Mouse (Mus musculus) liver, embryonic 14.5 days (tissue): ENCODE results near the gene Mrpl34. TPM values are rescaled to one million over a fixed set of nuclear protein-coding genes. Genes with fewer than 3 reads are reported as not detected.

Source experiments
- ATAC-seq: fragments of 200-750 bp; cut with Nextera tagmentation; 2 replicates; pipeline ENCODE4 v1.8.0; 2017; ENCODE audit warnings: moderate number of reproducible peaks, mild to moderate bottlenecking, moderate library complexity; ENCODE audit not compliant: insufficient read depth
- DNase-seq, 3 experiments: peaks; one replicate each; pipeline ENCODE4 v3.0.0-alpha.2; 2012 to 2013; ENCODE audit warnings: low read depth in 3 of 3, low spot score in 3 of 3
- H3K27ac ChIP-seq: fragments of 300-500 bp; sonication (generic); 2 replicates; pipeline ENCODE4 v1.5.1; 2014; ENCODE audit warnings: moderate library complexity, mild to moderate bottlenecking, control low read depth, inconsistent platforms
- H3K27me3 ChIP-seq: fragments of 300-500 bp; sonication (generic); 2 replicates; pipeline ENCODE4 v1.6.1; 2014; ENCODE audit warnings: mild to moderate bottlenecking, low read length, moderate library complexity; ENCODE audit not compliant: control insufficient read depth, insufficient read depth
- H3K36me3 ChIP-seq: fragments of 300-500 bp; sonication (generic); replicated peaks from 2 replicates; pipeline ENCODE4 v1.6.1; 2014; ENCODE audit warnings: low read depth; ENCODE audit not compliant: control insufficient read depth, insufficient read depth
- H3K4me1 ChIP-seq, 2 experiments: fragments of 200-500 bp in 1 of 2; fragments of 300-500 bp in 1 of 2; sonication (generic) in 1 of 2; replicated peaks; 2 replicates each; pipeline ENCODE4 v1.6.1; 2012 to 2014; ENCODE audit warnings: antibody characterized with exemption in 1 of 2, inconsistent platforms in 1 of 2, low read length in 1 of 2; ENCODE audit not compliant: control insufficient read depth in 2 of 2, insufficient read depth in 2 of 2
- H3K4me2 ChIP-seq: fragments of 300-500 bp; sonication (generic); 2 replicates; pipeline ENCODE4 v1.6.1; 2014; ENCODE audit warnings: low read depth, mild to moderate bottlenecking, control low read depth, moderate library complexity
- H3K4me3 ChIP-seq, 2 experiments: fragments of 200-500 bp in 1 of 2; fragments of 300-500 bp in 1 of 2; sonication (generic) in 1 of 2; 2 replicates each; pipeline ENCODE4 v1.5.1; 2012 to 2014; ENCODE audit warnings: low read depth in 2 of 2, low read length in 2 of 2, mild to moderate bottlenecking in 2 of 2, control low read depth in 1 of 2, inconsistent platforms in 1 of 2, moderate library complexity in 1 of 2; ENCODE audit not compliant: insufficient read depth in 1 of 2
- H3K9ac ChIP-seq: fragments of 300-500 bp; sonication (generic); replicated peaks from 2 replicates; pipeline ENCODE4 v1.6.1; 2014; ENCODE audit warnings: mild to moderate bottlenecking, control low read depth, moderate library complexity
- H3K9me3 ChIP-seq: fragments of 300-500 bp; sonication (generic); 2 replicates; pipeline ENCODE4 v1.6.1; 2016; ENCODE audit warnings: low read length, mixed read lengths; ENCODE audit not compliant: control insufficient read depth
- CTCF ChIP-seq: IDR thresholded peaks from 2 replicates; pipeline ENCODE4 v1.5.1; 2016; ENCODE audit warnings: antibody characterized with exemption, low read depth, control low read depth
- EP300 ChIP-seq: IDR thresholded peaks from 2 replicates; pipeline ENCODE4 v1.6.1; 2016; ENCODE audit warnings: antibody characterized with exemption, low read depth
- WGBS: fragments of 180-500 bp; shearing (Covaris S2); extraction: QIAGEN DNeasy Blood & Tissue Kit; methylation state at CpG from one replicate; pipeline ENCODE4 v1.1.7; 2014; ENCODE audit not compliant: insufficient replicate concordance; 5-methylcytosine and 5-hydroxymethylcytosine counted together
- polyA plus RNA-seq, 2 experiments: library from polyadenylated mRNA; depleted of rRNA in 1 of 2; stranded (reverse) in 1 of 2; unstranded in 1 of 2; fragments of >200 nt; fragmentation: Nextera tagmentation in 1 of 2; extraction: Ambion mirVana in 1 of 2; gene quantifications; 2 replicates each; pipeline versions ENCODE4 v1.2.1 to v1.2.3; 2012 to 2014

The Mrpl34 gene
- polyA plus RNA-seq, 2 experiments, result 45.8 to 109 TPM

DNA sequence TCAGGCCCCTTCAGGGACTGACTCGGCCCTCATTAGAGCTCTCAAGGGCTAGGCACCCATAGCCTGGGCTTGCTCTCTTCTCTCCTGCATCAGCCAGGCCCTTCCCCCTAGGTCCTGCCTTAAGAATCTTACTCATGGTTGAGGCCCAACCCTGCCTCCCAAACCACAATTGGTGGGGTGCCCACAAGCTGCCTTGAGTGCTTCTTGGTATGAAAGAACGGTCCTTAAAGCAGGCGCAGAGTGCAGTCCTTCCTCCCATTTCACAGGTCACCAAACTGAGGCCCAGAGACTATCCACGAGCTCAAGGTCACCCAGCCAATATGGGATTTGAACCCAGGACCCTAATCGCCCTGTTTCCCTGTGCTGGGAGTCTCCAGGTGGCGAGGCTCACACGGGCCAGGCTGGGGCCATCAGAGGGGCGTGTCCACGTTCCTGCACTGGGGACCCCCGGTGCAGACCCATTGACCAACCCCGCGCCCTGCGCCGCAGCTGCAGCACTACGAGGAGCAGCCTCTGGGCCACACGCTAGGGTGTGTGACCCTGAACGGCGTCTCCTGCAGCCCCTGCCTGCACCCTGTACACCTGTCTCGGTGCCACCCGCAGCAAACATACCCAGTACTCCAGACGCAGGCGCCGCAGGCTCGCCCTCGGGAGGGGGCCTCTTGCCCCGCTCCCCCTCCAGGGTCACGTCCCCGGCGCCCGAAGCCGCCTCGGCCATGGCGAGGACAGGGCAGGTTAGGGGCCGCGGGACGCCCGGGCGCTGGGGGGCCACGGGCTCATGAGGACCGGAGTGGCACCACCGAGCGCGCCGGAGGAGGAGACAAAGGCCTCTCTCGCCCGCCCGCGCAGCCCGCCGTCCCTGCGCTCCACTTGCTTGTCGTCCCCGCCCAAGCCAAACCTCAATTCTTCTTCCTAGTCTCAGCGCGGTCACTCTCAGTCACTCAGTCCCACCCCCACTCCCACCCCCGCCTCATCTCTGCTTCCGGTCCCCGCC, 20.7 kb downstream of the Mrpl34 start, which contains the start of gene Ano8:
TSS of gene Ano8 (minus strand) at position 822 of the 994 bp plus-strand sequence.
- Histone ChIP-seq H3K27me3 (no peaks in the 10 kb centered on the region), H3K9ac (no peak within 1 kb of the TSS), H3K4me3 (peak within 1 kb of the TSS; percentile 50 to 54), H3K36me3 (no peaks in the 10 kb centered on the region), H3K27ac (no peak within 1 kb of the TSS), H3K4me2 (peak within 1 kb of the TSS; percentile 67), H3K9me3 (no peaks in the 10 kb centered on the region), H3K4me1 (peaks cover 4 to 7% of the 10 kb centered on the region in 2 experiments; a peak in 3 of 4 replicates)
- ATAC-seq (peak; percentile 6; the same call in 1 of the 2 replicates), DNase-seq (no peak)
- WGBS, result 4% methylated on average over 58 of the region's 58 CpGs
- TF ChIP-seq EP300 (no peak), CTCF (no peak)

DNA sequence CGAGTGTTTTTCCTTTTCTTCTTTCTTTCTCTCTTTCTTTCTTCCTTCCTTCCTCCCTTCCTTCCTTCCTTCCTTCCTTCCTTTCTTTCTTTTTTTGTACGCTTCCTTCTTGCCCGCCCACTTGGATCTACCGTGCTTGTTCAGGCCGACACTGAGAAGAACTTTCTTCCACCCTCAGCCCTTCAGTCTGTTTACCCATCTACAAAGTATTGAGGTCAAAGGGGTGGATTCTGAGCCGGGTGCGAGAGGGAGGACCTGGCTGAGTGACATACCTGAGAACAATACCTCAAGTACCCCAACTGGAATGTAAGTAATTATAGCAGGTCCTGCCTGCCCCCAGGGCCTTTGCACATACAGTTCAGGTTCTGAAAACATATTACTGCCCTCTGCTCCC, 21.4 kb downstream of the Mrpl34 start:
- ATAC-seq (no peak), DNase-seq (no peak)
- no peaks in the 10 kb centered on the region for H3K36me3 ChIP-seq
- H3K9me3 ChIP-seq, result no peaks in the 10 kb centered on the region
- no peak overlapping the region for H3K9ac ChIP-seq
- no peaks in the 10 kb centered on the region for H3K27me3 ChIP-seq
- H3K4me1 ChIP-seq, result peaks cover 4 to 7% of the 10 kb centered on the region in 2 experiments; a peak in 3 of 4 replicates
- no peak overlapping the region for H3K27ac ChIP-seq
- no peak for TF ChIP-seq EP300
- no peak for TF ChIP-seq CTCF
- H3K4me3 ChIP-seq, result no peak overlapping the region
- peak overlapping the region; percentile 67 for H3K4me2 ChIP-seq
- WGBS, result 23% methylated on average over 7 of the region's 7 CpGs

DNA sequence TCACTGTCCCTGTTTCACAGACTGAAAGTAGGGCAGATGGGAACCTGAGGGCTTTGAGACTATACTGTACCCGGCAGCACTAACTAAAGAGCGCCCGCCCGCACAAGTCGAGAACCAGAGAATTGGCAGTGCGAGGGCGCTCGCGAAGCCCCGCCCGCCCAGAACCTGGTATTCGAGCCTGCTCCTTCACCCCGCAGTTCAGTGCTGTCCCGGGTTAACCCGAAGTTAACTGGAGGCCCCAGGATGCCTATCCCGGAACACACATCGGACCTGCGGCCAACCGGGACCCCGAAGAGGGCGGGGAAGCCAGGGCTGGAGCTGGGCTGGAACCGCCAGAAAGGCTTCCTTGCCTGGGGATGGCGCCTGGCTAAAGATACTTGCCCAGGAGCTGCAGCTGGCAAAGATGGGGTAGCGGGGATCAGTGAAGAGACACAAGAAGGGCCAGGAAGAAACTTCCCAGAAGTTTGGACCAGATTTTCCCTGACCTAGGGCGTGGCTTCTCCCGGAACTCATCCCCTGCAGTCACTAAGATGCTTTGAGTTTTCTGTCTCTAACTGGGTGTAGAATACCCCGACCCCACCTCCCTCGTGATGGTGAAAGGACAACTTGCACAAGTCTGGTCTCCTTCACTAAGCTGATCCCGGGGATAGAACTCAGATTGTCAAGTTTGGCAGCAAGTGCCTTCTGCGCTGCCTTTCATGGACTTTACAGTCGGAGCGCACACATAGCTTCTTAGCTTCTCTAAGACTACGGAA, 23.1 kb downstream of the Mrpl34 start, which contains the start of gene Gtpbp3:
TSS of gene Gtpbp3 (plus strand) at position 413 of the 755 bp plus-strand sequence.
- no peak for TF ChIP-seq CTCF
- TF ChIP-seq EP300, result no peak
- peak within 1 kb of the TSS; percentile 75 for H3K9ac ChIP-seq
- no peaks in the 10 kb centered on the region for H3K9me3 ChIP-seq
- ATAC-seq (peak; percentile 21), DNase-seq (no peak)
- H3K4me3 ChIP-seq, result peak within 1 kb of the TSS; percentile 79 to 84
- WGBS, result under 1% methylated on average over 33 of the region's 33 CpGs
- peaks cover 4 to 7% of the 10 kb centered on the region in 2 experiments; a peak in 3 of 4 replicates for H3K4me1 ChIP-seq
- H3K4me2 ChIP-seq, result peak within 1 kb of the TSS; percentile 95
- H3K36me3 ChIP-seq, result no peaks in the 10 kb centered on the region
- peak within 1 kb of the TSS; percentile 41 for H3K27ac ChIP-seq
- no peaks in the 10 kb centered on the region for H3K27me3 ChIP-seq

DNA sequence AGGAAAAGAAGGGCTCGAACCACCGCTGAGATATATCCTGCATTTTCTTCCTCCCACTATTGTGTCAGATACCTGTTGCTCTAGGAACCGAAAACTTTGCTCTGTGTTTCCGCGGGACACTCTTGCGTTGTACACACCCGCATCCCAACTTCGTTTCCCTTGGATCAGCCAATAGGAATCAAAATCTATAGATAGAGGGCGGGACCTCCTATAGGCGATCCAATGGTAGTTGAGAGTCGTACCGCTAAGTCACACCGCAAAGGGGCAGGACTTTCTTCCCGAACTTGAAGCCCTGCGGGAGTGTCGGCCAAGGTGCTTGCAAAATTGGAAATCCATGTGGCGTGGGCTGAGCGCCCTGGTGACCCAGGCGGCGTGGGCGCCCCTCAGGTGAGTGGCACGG, 23.7 kb downstream of the Mrpl34 start:
- H3K9me3 ChIP-seq, result no peaks in the 10 kb centered on the region
- no peaks in the 10 kb centered on the region for H3K36me3 ChIP-seq
- H3K27ac ChIP-seq, result peak overlapping the region; percentile 41
- ATAC-seq (peak; percentile 91), DNase-seq (peak; percentile 92 to 94 (median 94))
- H3K9ac ChIP-seq, result peak overlapping the region; percentile 75
- WGBS, result under 1% methylated on average over 22 of the region's 22 CpGs
- H3K4me3 ChIP-seq, result peak overlapping the region; percentile 79 to 84
- peaks cover 4 to 7% of the 10 kb centered on the region in 2 experiments; a peak in 3 of 4 replicates for H3K4me1 ChIP-seq
- H3K27me3 ChIP-seq, result no peaks in the 10 kb centered on the region
- H3K4me2 ChIP-seq, result peak overlapping the region; percentile 95
- TF ChIP-seq EP300, result no peak
- no peak for TF ChIP-seq CTCF
